Comparison of ENCODE assay signal across 31 mouse cellular contexts in the genomic region with DNA sequence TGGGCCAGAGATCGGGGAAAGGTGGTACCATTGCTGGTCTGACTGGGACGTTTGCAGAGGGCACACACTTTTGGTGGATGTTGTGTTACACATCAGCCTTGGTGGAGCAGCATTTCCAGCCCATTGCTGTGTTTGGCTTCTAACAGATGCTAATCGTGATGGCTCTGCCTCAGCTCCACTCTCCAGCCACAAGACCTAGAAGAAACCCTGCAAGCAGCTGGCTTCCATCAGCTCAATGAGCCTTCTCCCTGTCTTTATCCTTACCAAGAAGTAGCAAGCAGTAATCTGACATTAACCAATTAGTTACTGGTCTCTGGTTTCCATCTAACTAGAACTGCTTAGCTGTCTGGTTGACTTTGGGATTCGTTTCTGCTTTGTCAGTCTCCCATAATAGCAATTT.
"Had no signal": no experiment of that assay in that cellular context is flagged by ENCODE, and none has a peak within 500 bp of the region (broad histone marks: within the 10 kb centered on the region; RNA-seq: fewer than 3 reads in every experiment).

No protein-coding gene starts in this region.

- DNase-seq: left cerebral cortex, postnatal 4 days; liver; liver, embryonic 13.5 days; liver, postnatal 0 days; lung, adult 18-20 months; lung, adult 2 months; lung, postnatal 10 days; lung, postnatal 14 days; lung, postnatal 36 days; lung, postnatal 4 days; midbrain, embryonic 14.5 days had no signal

- H3K27me3 ChIP-seq: limb, embryonic 12.5 days; limb, embryonic 13.5 days; limb, embryonic 15.5 days; liver, embryonic 12.5 days; liver, embryonic 13.5 days; liver, embryonic 15.5 days; lung, embryonic 15.5 days; neural tube, embryonic 12.5 days had no signal

- H3K4me2 ChIP-seq: limb, embryonic 12.5 days; limb, embryonic 13.5 days; limb, embryonic 15.5 days; liver, embryonic 11.5 days; liver, embryonic 12.5 days; liver, embryonic 13.5 days; liver, embryonic 15.5 days; lung, embryonic 15.5 days; midbrain, embryonic 11.5 days; midbrain, embryonic 12.5 days; midbrain, embryonic 13.5 days; midbrain, embryonic 15.5 days; neural tube, embryonic 12.5 days had no signal

- H3K27ac ChIP-seq: limb, embryonic 10.5 days; limb, embryonic 12.5 days; limb, embryonic 13.5 days; limb, embryonic 15.5 days; liver, embryonic 12.5 days; liver, embryonic 13.5 days; liver, embryonic 14.5 days; liver, embryonic 15.5 days; lung, embryonic 15.5 days; macrophage; midbrain, embryonic 10.5 days; midbrain, embryonic 12.5 days; midbrain, embryonic 13.5 days; midbrain, embryonic 15.5 days; neural tube, embryonic 12.5 days had no signal

- H3K4me3 ChIP-seq: limb, embryonic 10.5 days; limb, embryonic 12.5 days; limb, embryonic 13.5 days; limb, embryonic 15.5 days; liver, embryonic 12.5 days; liver, embryonic 13.5 days; liver, embryonic 15.5 days; lung, embryonic 15.5 days; megakaryocyte, embryonic 14.5 days; midbrain, embryonic 10.5 days; midbrain, embryonic 12.5 days; midbrain, embryonic 13.5 days; midbrain, embryonic 15.5 days; myocyte; neural tube, embryonic 12.5 days had no signal

- ATAC-seq: liver, embryonic 12.5 days; liver, postnatal 0 days; lung, postnatal 0 days; midbrain, embryonic 13.5 days; midbrain, embryonic 15.5 days; midbrain, embryonic 16.5 days had no signal

- H3K4me1 ChIP-seq: midbrain, embryonic 15.5 days; neural tube, embryonic 12.5 days had no signal

- H3K9me3 ChIP-seq: limb, embryonic 10.5 days; limb, embryonic 12.5 days; limb, embryonic 13.5 days; limb, embryonic 15.5 days; liver, embryonic 12.5 days; liver, embryonic 13.5 days; liver, embryonic 15.5 days; lung, embryonic 15.5 days; midbrain, embryonic 10.5 days; midbrain, embryonic 12.5 days; midbrain, embryonic 13.5 days; midbrain, embryonic 15.5 days; neural tube, embryonic 12.5 days had no signal

- H3K36me3 ChIP-seq: limb, embryonic 10.5 days; limb, embryonic 12.5 days; limb, embryonic 13.5 days; limb, embryonic 15.5 days; liver, embryonic 12.5 days; liver, embryonic 13.5 days; liver, embryonic 15.5 days; lung, embryonic 15.5 days; midbrain, embryonic 10.5 days; midbrain, embryonic 12.5 days; midbrain, embryonic 13.5 days; midbrain, embryonic 15.5 days; neural tube, embryonic 12.5 days had no signal

- H3K9ac ChIP-seq: limb, embryonic 12.5 days; limb, embryonic 13.5 days; limb, embryonic 15.5 days; liver, embryonic 12.5 days; liver, embryonic 13.5 days; liver, embryonic 14.5 days; liver, embryonic 15.5 days; liver, postnatal 0 days; lung, embryonic 15.5 days; midbrain, embryonic 12.5 days; midbrain, embryonic 13.5 days; midbrain, embryonic 15.5 days; neural tube, embryonic 12.5 days had no signal
